Mouse (Mus musculus) brain, embryonic 18.5 days (tissue): ENCODE results near the gene Tmem221.

Source experiments
- DNase-seq: peaks from one replicate; pipeline ENCODE4 v3.0.0-alpha.2; 2012; ENCODE audit warnings: low read depth, low spot score

The Tmem221 gene

GRCm38 (mm10) chr8:71579009-71579408 is 20.3 kb upstream of the Tmem221 start:
- no peak for DNase-seq

GRCm38 (mm10) chr8:71577856-71578387 is 19.3 kb upstream of the Tmem221 start:
- no peak for DNase-seq

GRCm38 (mm10) chr8:71575020-71575419 is 16.3 kb upstream of the Tmem221 start:
- no peak for DNase-seq

GRCm38 (mm10) chr8:71574426-71574825 is 15.8 kb upstream of the Tmem221 start:
- no peak for DNase-seq

- DNase-seq: no peak
These were observed 14.4 kb upstream of the Tmem221 start for GRCm38 (mm10) chr8:71572847-71573633.

DNA sequence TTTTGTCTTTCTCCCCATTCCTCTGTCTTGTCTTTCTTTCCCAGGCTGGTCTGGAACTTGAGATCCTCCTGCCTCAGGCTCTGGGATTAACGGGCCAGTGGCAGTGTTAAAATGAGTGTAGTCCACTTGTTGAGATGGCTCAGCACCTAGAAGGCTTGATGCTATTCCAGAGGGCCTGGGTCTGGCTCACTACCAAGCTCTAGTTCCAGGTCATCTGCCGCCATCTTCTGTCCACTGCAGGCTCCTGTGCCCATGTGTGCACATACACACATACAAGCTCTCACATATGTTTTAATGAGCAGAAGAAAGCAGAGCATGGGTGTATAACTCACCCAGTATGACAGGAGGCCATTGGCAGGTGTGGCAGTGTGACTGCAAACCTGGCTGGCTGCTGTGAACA is 13.4 kb upstream of the Tmem221 start:
- no peak for DNase-seq

GRCm38 (mm10) chr8:71570291-71570954 is 11.8 kb upstream of the Tmem221 start:
- peak; percentile 95 for DNase-seq

GRCm38 (mm10) chr8:71569366-71570290 is 11.0 kb upstream of the Tmem221 start:
- DNase-seq: peak; percentile 94

- no peak for DNase-seq
These were observed 10.3 kb upstream of the Tmem221 start for GRCm38 (mm10) chr8:71568941-71569340.

DNA sequence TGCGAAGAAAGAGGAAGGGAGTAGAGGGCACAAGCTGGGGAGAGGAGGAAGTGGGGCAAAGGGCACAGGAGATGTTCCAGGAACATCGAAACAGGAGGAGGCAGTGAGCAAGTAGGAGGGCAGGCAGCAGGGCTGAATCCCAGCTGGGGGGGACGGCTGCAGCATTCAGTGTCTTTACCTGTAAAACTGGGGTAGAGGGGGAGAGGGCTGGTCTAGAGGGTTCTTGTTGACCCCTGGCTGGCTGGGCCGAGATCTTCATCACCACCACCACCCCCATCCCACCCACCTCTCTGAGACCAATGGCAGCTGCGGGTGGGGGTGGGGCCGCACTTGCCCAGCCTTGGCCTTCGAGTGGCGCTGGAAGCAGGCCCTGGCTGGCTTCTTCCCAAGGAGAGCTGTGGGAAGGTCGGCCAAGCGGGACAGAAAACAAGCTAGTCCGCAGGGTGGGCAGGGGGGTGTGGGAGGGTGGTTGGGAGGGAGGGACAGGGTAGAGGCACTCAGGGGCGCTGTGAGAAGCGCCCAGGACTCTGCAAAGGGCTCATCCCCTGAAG is 9.8 kb upstream of the Tmem221 start, which contains the start of gene Slc27a1:
Gene Slc27a1 (plus strand): TSS at position 496 of the 551 bp plus-strand sequence.
- DNase-seq: peak; percentile 49

GRCm38 (mm10) chr8:71567587-71567986 is 8.9 kb upstream of the Tmem221 start:
- no peak for DNase-seq

GRCm38 (mm10) chr8:71566501-71566900 is 7.8 kb upstream of the Tmem221 start, which contains the start of gene Nxnl1:
Nxnl1 (minus strand) TSS chr8:71566601.
- no peak for DNase-seq

DNA sequence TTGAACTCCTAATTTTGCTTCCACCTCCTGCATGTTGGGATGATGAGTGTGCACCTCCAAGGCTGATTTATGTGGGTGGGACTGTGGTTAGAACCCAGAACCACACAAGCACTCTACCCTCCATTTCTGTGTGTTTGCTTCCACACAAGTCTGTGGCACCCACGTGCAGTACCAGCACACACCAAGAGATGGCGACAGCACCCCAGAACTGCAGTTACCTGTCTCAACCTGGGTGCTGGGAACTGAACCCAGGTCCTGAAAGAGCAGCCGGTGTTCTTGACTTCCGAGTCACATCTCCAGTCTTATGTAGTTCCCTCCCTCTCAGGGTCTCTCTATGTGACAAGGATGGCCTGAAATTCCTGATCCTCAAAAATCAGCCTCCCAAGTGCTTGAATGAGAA is 5.3 kb upstream of the Tmem221 start:
- no peak for DNase-seq

DNA sequence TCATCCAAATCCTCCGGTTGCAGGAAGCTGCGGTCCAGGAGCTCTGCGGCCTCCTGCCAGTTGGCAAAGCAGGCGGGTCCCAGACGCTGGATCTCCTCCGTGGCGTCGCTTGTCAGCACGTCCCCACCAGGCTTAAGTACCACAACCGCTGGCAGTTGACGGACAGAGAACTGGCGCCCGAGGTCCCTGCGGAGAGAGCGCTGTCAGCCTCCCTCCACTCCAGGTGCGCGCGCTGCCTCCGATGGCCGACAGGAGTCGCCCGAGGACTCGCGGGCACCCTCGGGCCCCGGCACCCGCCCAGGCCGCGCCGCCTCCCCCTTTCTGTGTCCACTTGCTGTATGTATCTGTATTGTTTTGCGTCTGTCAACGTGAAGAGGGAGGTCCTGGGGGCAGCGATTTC is 4.1 kb upstream of the Tmem221 start:
- no peak for DNase-seq

DNA sequence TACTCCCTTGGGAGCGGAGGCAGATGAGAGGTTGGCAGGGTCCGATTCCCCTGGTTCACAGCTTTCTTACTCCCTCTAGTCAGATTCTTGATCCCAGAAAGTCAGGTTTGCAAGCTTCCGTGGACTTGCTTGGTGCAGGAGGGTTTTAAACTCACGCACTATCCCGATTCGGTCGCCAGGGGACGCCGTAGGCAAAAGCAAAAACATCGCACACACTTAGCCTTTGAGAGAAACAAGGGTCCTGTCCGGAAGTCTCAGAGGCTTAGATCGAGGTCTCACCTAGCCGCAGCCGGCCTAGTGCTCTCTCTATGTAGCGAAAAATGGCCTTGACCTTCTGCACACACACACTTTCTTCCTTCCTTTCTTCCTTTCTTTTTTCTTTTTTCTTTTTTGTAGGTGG is 2.7 kb upstream of the Tmem221 start:
- no peak for DNase-seq

DNA sequence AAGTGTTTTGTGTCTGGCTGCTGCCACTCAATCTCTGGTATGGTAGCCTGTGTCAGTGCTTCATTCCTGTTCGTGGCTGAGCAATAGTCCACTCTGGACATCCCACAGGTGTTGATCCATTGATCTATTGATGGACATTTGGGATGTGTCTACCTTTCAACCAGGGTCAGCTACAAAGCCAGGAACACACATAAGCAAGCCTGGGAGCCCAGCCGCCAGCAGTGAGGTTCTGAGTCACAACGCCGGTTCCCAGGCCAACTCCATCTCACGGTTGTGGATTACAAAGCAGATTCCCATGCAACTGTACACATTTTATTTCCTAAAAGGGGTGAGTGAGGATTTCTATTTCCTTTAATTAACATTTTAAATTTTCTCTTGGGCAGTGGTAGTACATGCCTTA is 2.1 kb upstream of the Tmem221 start:
- no peak for DNase-seq

GRCm38 (mm10) chr8:71560071-71560470 is 1.4 kb upstream of the Tmem221 start:
- no peak for DNase-seq

DNA sequence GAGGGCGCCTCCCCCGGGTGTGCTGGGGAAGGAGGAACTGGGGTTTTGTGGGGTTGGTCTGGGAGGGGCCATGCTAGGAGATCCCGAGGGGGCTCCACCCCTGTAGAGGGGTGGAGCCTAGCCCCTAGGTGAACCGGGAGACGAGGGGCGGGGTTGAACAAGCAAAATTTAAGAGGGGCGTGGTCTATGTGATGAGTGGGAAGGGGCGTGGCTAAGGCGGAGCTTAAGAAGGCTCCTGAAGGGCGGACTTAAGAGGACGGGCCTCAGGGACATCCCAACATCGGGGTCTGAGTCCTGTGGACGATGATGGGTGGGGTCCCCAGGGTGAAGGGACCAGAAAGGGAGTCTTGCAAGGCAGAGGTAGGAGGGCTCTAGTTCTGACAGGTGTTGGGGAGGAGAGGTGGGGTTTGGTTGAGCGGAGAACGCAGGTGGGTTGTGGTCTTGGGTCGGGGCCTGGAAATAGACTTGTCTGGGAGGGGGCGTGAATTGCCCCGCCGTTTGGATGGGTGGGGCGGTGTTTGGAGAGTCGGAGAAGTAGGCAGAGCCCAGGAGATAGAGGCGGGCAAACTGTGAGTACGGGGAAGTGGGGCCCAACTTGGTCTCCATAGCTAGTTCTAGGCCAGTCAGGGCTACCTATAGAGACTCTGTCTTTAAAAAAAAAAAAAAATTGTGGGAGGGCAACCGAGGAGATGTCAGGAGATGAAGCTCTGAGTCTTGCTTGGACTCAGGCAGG is 453 bp upstream of the Tmem221 start:
- DNase-seq: no peak

DNA sequence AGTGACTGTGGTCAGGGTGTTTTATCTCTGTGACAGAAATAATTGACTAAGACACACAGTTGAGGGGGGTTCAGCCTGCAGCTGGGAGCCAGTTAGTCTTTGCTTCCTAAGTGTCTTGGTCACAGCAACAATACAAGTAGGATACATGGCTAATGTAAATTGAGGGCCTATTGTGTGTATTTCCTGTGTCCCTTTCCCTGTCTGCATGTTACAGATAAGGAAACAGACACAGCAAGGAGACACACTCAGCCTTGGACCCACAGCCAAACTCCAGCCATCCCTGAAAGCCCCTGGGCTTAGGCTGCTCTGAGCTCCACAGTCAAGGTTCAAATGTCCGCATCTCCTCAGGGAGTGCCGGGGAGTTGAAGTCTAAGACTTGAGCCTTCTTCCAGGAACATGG is 4.0 kb downstream of the Tmem221 start:
- DNase-seq: no peak

- DNase-seq: no peak
These were observed 4.7 kb downstream of the Tmem221 start for GRCm38 (mm10) chr8:71554001-71554400.

- no peak for DNase-seq
These were observed 5.9 kb downstream of the Tmem221 start for GRCm38 (mm10) chr8:71552770-71553169.
